Mouse (Mus musculus) myocyte (in vitro differentiated cells): Measurements from ENCODE around the gene Il2rb.

Source experiments
- CEBPB ChIP-seq: IDR thresholded peaks from 2 replicates; pipeline ENCODE4 v1.6.1; 2011; ENCODE audit warnings: mild to moderate bottlenecking, moderate library complexity; ENCODE audit not compliant: poor library complexity, insufficient read depth, severe bottlenecking
- E2F4 ChIP-seq: IDR thresholded peaks from one replicate; pipeline ENCODE4 v1.6.1; 2011; ENCODE audit warnings: mild to moderate bottlenecking, control low read depth, moderate library complexity; ENCODE audit not compliant: insufficient read depth
- MYOG ChIP-seq, 3 experiments: IDR thresholded peaks; one replicate each; pipeline ENCODE4 v1.6.1; 2011; ENCODE audit warnings: control low read depth in 2 of 3, low read depth in 2 of 3, mild to moderate bottlenecking in 2 of 3; ENCODE audit not compliant: insufficient read length in 2 of 3, control insufficient read depth in 1 of 3, insufficient read depth in 1 of 3
- POLR2A ChIP-seq: IDR thresholded peaks from one replicate; pipeline ENCODE4 v1.6.1; 2011; ENCODE audit warnings: low read depth, mild to moderate bottlenecking, control low read depth, moderate library complexity; ENCODE audit not compliant: insufficient read length
- SRF ChIP-seq: IDR thresholded peaks from one replicate; pipeline ENCODE4 v1.6.1; 2011; ENCODE audit warnings: low read depth; ENCODE audit not compliant: control insufficient read depth, insufficient read length
- TCF3 ChIP-seq: IDR thresholded peaks from one replicate; pipeline ENCODE4 v1.6.1; 2011; ENCODE audit warnings: low read depth, control low read depth; ENCODE audit not compliant: insufficient read length

DNA sequence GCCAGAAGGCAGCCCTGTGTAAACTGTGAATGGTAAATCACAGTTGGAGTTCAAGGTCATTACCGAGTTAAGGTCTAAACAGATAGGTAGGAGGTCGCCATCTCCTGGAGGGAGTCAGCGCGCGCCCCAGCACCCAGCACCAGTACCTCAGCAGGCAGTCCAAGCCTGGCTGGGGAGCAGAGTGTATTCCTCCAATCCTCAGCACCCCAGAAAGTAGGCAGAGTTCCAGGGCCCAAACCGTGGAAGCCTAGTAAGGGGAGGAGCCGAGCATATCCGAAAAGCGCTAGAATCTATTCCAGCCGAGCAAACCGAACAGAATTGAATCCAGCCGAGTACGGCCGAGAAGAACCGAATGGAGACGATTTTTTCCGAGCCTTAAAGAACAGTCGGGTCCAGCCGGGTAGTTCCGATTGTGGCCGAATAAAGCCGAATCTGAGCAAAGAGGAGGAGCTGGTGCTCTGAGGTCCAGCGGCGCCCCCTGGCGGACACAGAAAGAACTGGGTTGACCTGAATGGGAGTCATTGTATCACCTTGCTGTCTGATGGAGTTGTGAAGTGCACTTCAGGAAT is 36.9 kb upstream of the Il2rb start:
- TF ChIP-seq E2F4 (no peak), POLR2A (peak; percentile 38), CEBPB (no peak), SRF (no peak), MYOG (IDR thresholded peaks at IDR 0.05; ENCODE audit: control insufficient read depth in 1 of 3, insufficient read depth in 1 of 3, insufficient read length in 2 of 3, low read depth in 2 of 3) (no peak), TCF3 (no peak)
